Mouse (Mus musculus): Measurements from ENCODE around the gene Ceacam9. TPM values are rescaled to one million over a fixed set of nuclear protein-coding genes. Genes with fewer than 3 reads are reported as not detected.
"Not testable (repeated sequence)": the region's sequence is repeated elsewhere in the genome, so short reads cannot be mapped to it uniquely, and the experiment has no call there.

Ceacam9 gene
- total RNA-seq, 2 experiments from 2014 or later = 0.32 to 0.33 TPM

GRCm38 (mm10) chr7:16712633-16713415 lies 8.9 kb upstream of the Ceacam9 start:
- TF ChIP-seq CTCF (IDR thresholded peaks at IDR 0.05) = no peak
- intact Hi-C loops (cut with DNase I) = no loop called here
- H3K4me3 ChIP-seq = no peak overlapping the region
- DNase-seq (ENCODE audit: extremely low spot score in 1 of 2, low spot score in 2 of 2) = no peak
- H3K27ac ChIP-seq = no peak overlapping the region

GRCm38 (mm10) chr7:16716456-16717152 lies 5.1 kb upstream of the Ceacam9 start:
- H3K27ac ChIP-seq; intact Hi-C loops (cut with DNase I); H3K4me3 ChIP-seq; DNase-seq (ENCODE audit: extremely low spot score in 1 of 2, low spot score in 2 of 2): not testable (repeated sequence)

GRCm38 (mm10) chr7:16722490-16722889 lies 761 bp downstream of the Ceacam9 start:
- DNase-seq (ENCODE audit: extremely low spot score in 1 of 2, low spot score in 2 of 2); H3K4me3 ChIP-seq; intact Hi-C loops (cut with DNase I); H3K27ac ChIP-seq: not testable (repeated sequence)

- peak; percentile 63 to 74 for DNase-seq (ENCODE audit: extremely low spot score in 1 of 2, low spot score in 2 of 2)
- H3K4me3 ChIP-seq = no peak overlapping the region
- intact Hi-C loops (cut with DNase I) = loop anchor here (1.0 to 2.0 kb wide), 2 partner anchors 30 to 99 kb away; no protein-coding TSS in a partner anchor
- H3K27ac ChIP-seq = no peak overlapping the region; the same call in 1 of the 2 replicates
- peak; percentile 79 for TF ChIP-seq CTCF (IDR thresholded peaks at IDR 0.05)
Measured at GRCm38 (mm10) chr7:16728596-16729348, 7.0 kb downstream of the Ceacam9 start.

- intact Hi-C loops (cut with DNase I) = loop anchor here (2.0 kb wide), 1 partner anchor 31 kb away; no protein-coding TSS in a partner anchor
- not testable (repeated sequence) for DNase-seq (ENCODE audit: extremely low spot score in 1 of 2, low spot score in 2 of 2); H3K4me3 ChIP-seq; H3K27ac ChIP-seq
Measured at GRCm38 (mm10) chr7:16729563-16729962, 7.8 kb downstream of the Ceacam9 start.

GRCm38 (mm10) chr7:16730791-16731190 lies 9.1 kb downstream of the Ceacam9 start:
- no peak overlapping the region for H3K4me3 ChIP-seq
- H3K27ac ChIP-seq = no peak overlapping the region
- intact Hi-C loops (cut with DNase I) = no loop called here
- no peak for TF ChIP-seq CTCF (IDR thresholded peaks at IDR 0.05)
- DNase-seq (ENCODE audit: extremely low spot score in 1 of 2, low spot score in 2 of 2) = no peak

- no peak for DNase-seq (ENCODE audit: extremely low spot score in 1 of 2, low spot score in 2 of 2)
- no peak overlapping the region for H3K4me3 ChIP-seq
- no peak for TF ChIP-seq CTCF (IDR thresholded peaks at IDR 0.05)
- no peak overlapping the region for H3K27ac ChIP-seq
- intact Hi-C loops (cut with DNase I) = no loop called here
Measured at GRCm38 (mm10) chr7:16731893-16732422, 10.2 kb downstream of the Ceacam9 start.

GRCm38 (mm10) chr7:16737606-16738072 lies 15.9 kb downstream of the Ceacam9 start:
- DNase-seq (ENCODE audit: extremely low spot score in 1 of 2, low spot score in 2 of 2) = no peak
- peak overlapping the region; percentile 84 for H3K4me3 ChIP-seq
- no peak; the same call in 1 of the 2 replicates for TF ChIP-seq CTCF (IDR thresholded peaks at IDR 0.05)
- intact Hi-C loops (cut with DNase I) = no loop called here
- no peak overlapping the region; the same call in 1 of the 2 replicates for H3K27ac ChIP-seq

- Histone ChIP-seq H3K27ac (peak within 1 kb of the TSS; percentile 75), H3K4me3 (peak within 1 kb of the TSS; percentile 84)
- DNase-seq (ENCODE audit: extremely low spot score in 1 of 2, low spot score in 2 of 2) = peak; percentile 96 to 98
- intact Hi-C loops (cut with DNase I) = no loop called here
- TF ChIP-seq CTCF (IDR thresholded peaks at IDR 0.05) = no peak
Measured at GRCm38 (mm10) chr7:16738073-16738696, 16.5 kb downstream of the Ceacam9 start, which contains the start of gene Ap2s1. Gene Ap2s1, plus strand, starts transcription at chr7:16738410.

- Histone ChIP-seq H3K27ac (peak overlapping the region; percentile 75; the same call in 1 of the 2 replicates), H3K4me3 (peak overlapping the region; percentile 84)
- DNase-seq (ENCODE audit: extremely low spot score in 1 of 2, low spot score in 2 of 2) = no peak
- intact Hi-C loops (cut with DNase I) = no loop called here
- no peak for TF ChIP-seq CTCF (IDR thresholded peaks at IDR 0.05)
Measured at GRCm38 (mm10) chr7:16739056-16739604, 17.4 kb downstream of the Ceacam9 start.
